Mouse (Mus musculus) mouse trophoblast stem cell (cell line): Measurements from ENCODE around the gene Tacr1.
"Not testable (repeated sequence)": the region's sequence is repeated elsewhere in the genome, so short reads cannot be mapped to it uniquely, and the experiment has no call there.

ENCODE experiments used
- in situ Hi-C, 2 experiments: fragments of 300-500 bp; cut with MseI, MboI; formaldehyde crosslinking; loops; 2 replicates in 1 of 2; 3 replicates in 1 of 2; pipeline ENCODE4 v1.15.1; 2025

Tacr1 gene

GRCm38 (mm10) chr6:82401595-82402451, at the start of gene Tacr1:
Gene Tacr1 (plus strand): TSS chr6:82402334.
- in situ Hi-C loops = no loop called here

GRCm38 (mm10) chr6:82376144-82376543, 26.0 kb upstream of the Tacr1 start:
- in situ Hi-C loops = no loop called here

GRCm38 (mm10) chr6:82383556-82383955, 18.6 kb upstream of the Tacr1 start:
- in situ Hi-C loops = no loop called here

- in situ Hi-C loops = no loop called here
Measured at GRCm38 (mm10) chr6:82402501-82403495, 664 bp downstream of the Tacr1 start.

- in situ Hi-C loops = no loop called here
Measured at GRCm38 (mm10) chr6:82418367-82418766, 16.2 kb downstream of the Tacr1 start.

- in situ Hi-C loops = no loop called here
Measured at GRCm38 (mm10) chr6:82420222-82420621, 18.1 kb downstream of the Tacr1 start.

- in situ Hi-C loops = no loop called here
Measured at GRCm38 (mm10) chr6:82428890-82429289, 26.8 kb downstream of the Tacr1 start.

GRCm38 (mm10) chr6:82429766-82430165, 27.6 kb downstream of the Tacr1 start:
- in situ Hi-C loops = no loop called here

- in situ Hi-C loops = no loop called here
Measured at GRCm38 (mm10) chr6:82437174-82437573, 35.0 kb downstream of the Tacr1 start.

GRCm38 (mm10) chr6:82452206-82453095, 50.3 kb downstream of the Tacr1 start:
- in situ Hi-C loops = not testable (repeated sequence)

- in situ Hi-C loops = no loop called here
Measured at GRCm38 (mm10) chr6:82455245-82455644, 53.1 kb downstream of the Tacr1 start.

- in situ Hi-C loops = no loop called here
Measured at GRCm38 (mm10) chr6:82457163-82457763, 55.1 kb downstream of the Tacr1 start.

- in situ Hi-C loops = no loop called here
Measured at GRCm38 (mm10) chr6:82458762-82459389, 56.7 kb downstream of the Tacr1 start.

- in situ Hi-C loops = no loop called here
Measured at GRCm38 (mm10) chr6:82463171-82463570, 61.0 kb downstream of the Tacr1 start.

- in situ Hi-C loops = no loop called here
Measured at GRCm38 (mm10) chr6:82474477-82474876, 72.3 kb downstream of the Tacr1 start.

- in situ Hi-C loops = no loop called here
Measured at GRCm38 (mm10) chr6:82483842-82484241, 81.7 kb downstream of the Tacr1 start.

- in situ Hi-C loops = no loop called here
Measured at GRCm38 (mm10) chr6:82494481-82494880, 92.3 kb downstream of the Tacr1 start.

- in situ Hi-C loops = no loop called here
Measured at GRCm38 (mm10) chr6:82510843-82511416, 108.8 kb downstream of the Tacr1 start.

- in situ Hi-C loops = no loop called here
Measured at GRCm38 (mm10) chr6:82519626-82520025, 117.5 kb downstream of the Tacr1 start.

- in situ Hi-C loops = no loop called here
Measured at GRCm38 (mm10) chr6:82522567-82522966, 120.4 kb downstream of the Tacr1 start.
